Mouse (Mus musculus) heart, postnatal 0 days (tissue): ENCODE results near the gene Comp.

ENCODE experiments used
- CTCF ChIP-seq: IDR thresholded peaks from 2 replicates; pipeline ENCODE4 v1.5.1; 2016; ENCODE audit warnings: antibody characterized with exemption, control low read depth, low read depth
- EP300 ChIP-seq: IDR thresholded peaks from 2 replicates; pipeline ENCODE4 v1.6.1; 2016; ENCODE audit warnings: antibody characterized with exemption, low read depth

DNA sequence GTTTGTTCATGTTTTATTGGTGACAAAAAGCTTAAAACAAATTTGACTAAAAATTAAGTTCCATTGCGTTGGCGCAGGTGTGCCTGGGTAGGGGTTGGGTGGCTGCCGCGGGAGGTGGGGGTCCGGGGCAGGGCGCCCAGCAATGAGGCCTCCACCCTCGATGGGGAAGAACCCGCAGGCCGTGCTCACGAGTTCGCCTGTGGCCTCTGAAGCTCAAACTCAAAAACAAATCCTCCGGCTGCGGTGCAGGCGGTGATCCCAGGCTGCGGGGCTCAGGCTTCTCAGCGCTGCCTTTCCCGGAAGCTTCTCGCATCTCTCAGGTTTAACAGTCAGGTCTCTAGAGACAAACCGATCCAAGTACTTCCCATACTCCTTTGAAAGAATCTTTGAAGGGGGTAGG is 41.8 kb upstream of the Comp start:
- no peak for TF ChIP-seq EP300
- no peak for TF ChIP-seq CTCF
